Mouse (Mus musculus) limb, embryonic 11.5 days (tissue): ENCODE data around the gene Snorc. TPM values are rescaled to one million over a fixed set of nuclear protein-coding genes. Genes with fewer than 3 reads are reported as not detected.
"Not testable (repeated sequence)": the region's sequence is repeated elsewhere in the genome, so short reads cannot be mapped to it uniquely, and the experiment has no call there.

Source experiments
- ATAC-seq: fragments of 200-750 bp; cut with Nextera tagmentation; 2 replicates; pipeline ENCODE4 v1.8.0; 2017; ENCODE audit warnings: low read depth; ENCODE audit not compliant: insufficient number of reproducible peaks, low FRiP score, low TSS enrichment
- DNase-seq: peaks from one replicate; pipeline ENCODE4 v3.0.0-alpha.2; 2015; ENCODE audit warnings: low spot score
- H3K27ac ChIP-seq: fragments of 300-500 bp; sonication (generic); replicated peaks from 2 replicates; pipeline ENCODE4 v1.5.1; 2014; ENCODE audit warnings: low read depth, mild to moderate bottlenecking, low read length
- H3K27me3 ChIP-seq: fragments of 300-500 bp; sonication (generic); 2 replicates; pipeline ENCODE4 v1.6.1; 2014; ENCODE audit warnings: mild to moderate bottlenecking, low read length, mixed read lengths; ENCODE audit not compliant: control insufficient read depth, insufficient read depth
- H3K36me3 ChIP-seq: fragments of 300-500 bp; sonication (generic); 2 replicates; pipeline ENCODE4 v1.6.1; 2014; ENCODE audit warnings: mild to moderate bottlenecking, low read length, moderate library complexity, mixed read lengths; ENCODE audit not compliant: control insufficient read depth, insufficient read depth
- H3K4me1 ChIP-seq: fragments of 300-500 bp; sonication (generic); 2 replicates; pipeline ENCODE4 v1.6.1; 2014; ENCODE audit warnings: low read length, mixed read lengths; ENCODE audit not compliant: control insufficient read depth, insufficient read depth
- H3K4me2 ChIP-seq: fragments of 300-500 bp; sonication (generic); 2 replicates; pipeline ENCODE4 v1.6.1; 2014; ENCODE audit warnings: low read depth, mild to moderate bottlenecking, moderate library complexity; ENCODE audit not compliant: severe bottlenecking
- H3K4me3 ChIP-seq: fragments of 300-500 bp; sonication (generic); 2 replicates; pipeline ENCODE4 v1.5.1; 2014; ENCODE audit warnings: low read depth, low read length
- H3K9ac ChIP-seq: fragments of 300-500 bp; sonication (generic); 2 replicates; pipeline ENCODE4 v1.6.1; 2014; ENCODE audit warnings: mild to moderate bottlenecking, low read length
- H3K9me3 ChIP-seq: fragments of 300-500 bp; sonication (generic); 2 replicates; pipeline ENCODE4 v1.6.1; 2016; ENCODE audit warnings: low read length; ENCODE audit not compliant: control insufficient read depth
- WGBS: fragments of 180-500 bp; shearing (Covaris S2); extraction: QIAGEN DNeasy Blood & Tissue Kit; methylation state at CpG from one replicate; pipeline ENCODE4 v1.1.7; 2014; 5-methylcytosine and 5-hydroxymethylcytosine counted together
- polyA plus RNA-seq: library from polyadenylated mRNA; unstranded; fragments of >200 nt; fragmentation: Nextera tagmentation; extraction: Ambion mirVana; gene quantifications from 2 replicates; pipeline ENCODE4 v1.2.1, GENCODE M21; 2014

The Snorc gene
- not detected in 2 replicates for polyA plus RNA-seq

GRCm38 (mm10) chr1:87469971-87470370 lies at the start of gene Snorc:
TSS of gene Snorc (plus strand) at chr1:87470271.
- not testable (repeated sequence) for H3K4me2 ChIP-seq, ATAC-seq, H3K4me1 ChIP-seq, H3K4me3 ChIP-seq, H3K27ac ChIP-seq, H3K27me3 ChIP-seq, H3K9me3 ChIP-seq, H3K9ac ChIP-seq, H3K36me3 ChIP-seq, DNase-seq
- WGBS = 43% methylated on average over 9 of the region's 10 CpGs

GRCm38 (mm10) chr1:87435125-87435524 lies 34.9 kb upstream of the Snorc start:
- no peaks in the 10 kb centered on the region for H3K9me3 ChIP-seq
- H3K4me2 ChIP-seq = no peak overlapping the region
- no peaks in the 10 kb centered on the region for H3K27me3 ChIP-seq
- H3K4me1 ChIP-seq = no peaks in the 10 kb centered on the region
- H3K4me3 ChIP-seq = no peak overlapping the region
- no peak for ATAC-seq
- no peak overlapping the region for H3K27ac ChIP-seq
- WGBS = 97% methylated on average over 2 of the region's 2 CpGs
- no peak for DNase-seq
- H3K36me3 ChIP-seq = peaks cover 13% of the 10 kb centered on the region
- no peak overlapping the region for H3K9ac ChIP-seq

- no peak for DNase-seq
- Histone ChIP-seq H3K9me3 (no peaks in the 10 kb centered on the region), H3K27me3 (no peaks in the 10 kb centered on the region), H3K36me3 (peaks cover 13% of the 10 kb centered on the region), H3K9ac (no peak overlapping the region), H3K4me3 (no peak overlapping the region), H3K4me2 (no peak overlapping the region), H3K4me1 (no peaks in the 10 kb centered on the region), H3K27ac (no peak overlapping the region)
- no peak for ATAC-seq
- WGBS = 88% methylated on average over 6 of the region's 6 CpGs
These were observed 33.5 kb upstream of the Snorc start for GRCm38 (mm10) chr1:87436583-87436982.

- Histone ChIP-seq H3K27me3 (no peaks in the 10 kb centered on the region), H3K27ac (no peak overlapping the region), H3K9ac (no peak overlapping the region), H3K4me2 (no peak overlapping the region), H3K36me3 (peaks cover 7% of the 10 kb centered on the region), H3K4me3 (no peak overlapping the region), H3K4me1 (no peaks in the 10 kb centered on the region), H3K9me3 (no peaks in the 10 kb centered on the region)
- 44% methylated on average over 5 of the region's 5 CpGs for WGBS
- peak; percentile 76 for DNase-seq
- ATAC-seq = no peak
These were observed 22.6 kb upstream of the Snorc start for GRCm38 (mm10) chr1:87447183-87448104.

- Histone ChIP-seq H3K4me3 (no peak overlapping the region), H3K36me3 (peaks cover 5% of the 10 kb centered on the region), H3K9me3 (no peaks in the 10 kb centered on the region), H3K4me1 (no peaks in the 10 kb centered on the region), H3K27ac (no peak overlapping the region), H3K27me3 (no peaks in the 10 kb centered on the region), H3K9ac (no peak overlapping the region), H3K4me2 (no peak overlapping the region)
- 83% methylated on average over 4 of the region's 4 CpGs for WGBS
- ATAC-seq = no peak
- DNase-seq = no peak
These were observed 20.6 kb upstream of the Snorc start for GRCm38 (mm10) chr1:87449432-87449831.

GRCm38 (mm10) chr1:87456425-87456824 lies 13.6 kb upstream of the Snorc start:
- Histone ChIP-seq H3K9me3 (no peaks in the 10 kb centered on the region), H3K4me1 (no peaks in the 10 kb centered on the region), H3K36me3 (no peaks in the 10 kb centered on the region), H3K9ac (no peak overlapping the region), H3K27me3 (no peaks in the 10 kb centered on the region), H3K27ac (no peak overlapping the region), H3K4me3 (no peak overlapping the region), H3K4me2 (no peak overlapping the region)
- DNase-seq (no peak), ATAC-seq (no peak)
- WGBS = 90% methylated on average over 1 of the region's 1 CpGs

GRCm38 (mm10) chr1:87458045-87458444 lies 12.0 kb upstream of the Snorc start:
- Histone ChIP-seq H3K4me3 (no peak overlapping the region), H3K36me3 (no peaks in the 10 kb centered on the region), H3K4me1 (no peaks in the 10 kb centered on the region), H3K9me3 (no peaks in the 10 kb centered on the region), H3K4me2 (no peak overlapping the region), H3K27ac (no peak overlapping the region), H3K27me3 (no peaks in the 10 kb centered on the region), H3K9ac (no peak overlapping the region)
- ATAC-seq = no peak
- DNase-seq = no peak
- 94% methylated on average over 4 of the region's 4 CpGs for WGBS

GRCm38 (mm10) chr1:87459856-87460255 lies 10.2 kb upstream of the Snorc start:
- 91% methylated on average over 6 of the region's 7 CpGs for WGBS
- not testable (repeated sequence) for H3K4me1 ChIP-seq, ATAC-seq, H3K9me3 ChIP-seq, H3K27me3 ChIP-seq, H3K27ac ChIP-seq, DNase-seq, H3K4me3 ChIP-seq, H3K36me3 ChIP-seq, H3K4me2 ChIP-seq, H3K9ac ChIP-seq
